Mouse (Mus musculus) bone marrow, adult 2 months (tissue): ENCODE results near the gene Scn2b. TPM values are rescaled to one million over a fixed set of nuclear protein-coding genes. Genes with fewer than 3 reads are reported as not detected.

ENCODE experiments used
- H3K27ac ChIP-seq: fragments of 200-500 bp; 2 replicates; pipeline ENCODE4 v1.5.1; 2012; ENCODE audit warnings: low read depth, mild to moderate bottlenecking, control low read depth, inconsistent platforms, low read length; ENCODE audit not compliant: control insufficient read depth, poor library complexity, insufficient read depth
- H3K4me1 ChIP-seq: fragments of 200-500 bp; 2 replicates; pipeline ENCODE4 v1.6.1; 2011; ENCODE audit warnings: low read length; ENCODE audit not compliant: control insufficient read depth, insufficient read depth
- H3K4me3 ChIP-seq: fragments of 200-500 bp; replicated peaks from 2 replicates; pipeline ENCODE3; 2011; ENCODE audit warnings: mild to moderate bottlenecking, low read depth, low read length, control low read depth; ENCODE audit not compliant: control insufficient read depth
- CTCF ChIP-seq: fragments of 200-500 bp; IDR thresholded peaks from 2 replicates; pipeline ENCODE4 v1.5.1; 2011; ENCODE audit warnings: low read length, control low read depth; ENCODE audit not compliant: control insufficient read depth, insufficient read depth
- POLR2A ChIP-seq: fragments of 200-500 bp; IDR thresholded peaks from 2 replicates; pipeline ENCODE4 v1.6.1; 2011; ENCODE audit warnings: low read depth, mild to moderate bottlenecking, control low read depth, low read length, borderline replicate concordance; ENCODE audit not compliant: control insufficient read depth
- WGBS: fragments of 180-500 bp; shearing (Covaris S2); methylation state at CpG from one replicate; pipeline ENCODE4 v1.1.7; 2018; 5-methylcytosine and 5-hydroxymethylcytosine counted together
- polyA plus RNA-seq: library from polyadenylated mRNA; stranded (reverse); fragments of >200 nt; gene quantifications from 2 replicates; pipeline ENCODE4 v1.2.4, GENCODE M21; 2011; ENCODE audit warnings: low replicate concordance; ENCODE audit not compliant: missing spikeins, insufficient read depth, insufficient read length

Gene Scn2b
- 0.37 and 0.41 TPM in 2 replicates for polyA plus RNA-seq

DNA sequence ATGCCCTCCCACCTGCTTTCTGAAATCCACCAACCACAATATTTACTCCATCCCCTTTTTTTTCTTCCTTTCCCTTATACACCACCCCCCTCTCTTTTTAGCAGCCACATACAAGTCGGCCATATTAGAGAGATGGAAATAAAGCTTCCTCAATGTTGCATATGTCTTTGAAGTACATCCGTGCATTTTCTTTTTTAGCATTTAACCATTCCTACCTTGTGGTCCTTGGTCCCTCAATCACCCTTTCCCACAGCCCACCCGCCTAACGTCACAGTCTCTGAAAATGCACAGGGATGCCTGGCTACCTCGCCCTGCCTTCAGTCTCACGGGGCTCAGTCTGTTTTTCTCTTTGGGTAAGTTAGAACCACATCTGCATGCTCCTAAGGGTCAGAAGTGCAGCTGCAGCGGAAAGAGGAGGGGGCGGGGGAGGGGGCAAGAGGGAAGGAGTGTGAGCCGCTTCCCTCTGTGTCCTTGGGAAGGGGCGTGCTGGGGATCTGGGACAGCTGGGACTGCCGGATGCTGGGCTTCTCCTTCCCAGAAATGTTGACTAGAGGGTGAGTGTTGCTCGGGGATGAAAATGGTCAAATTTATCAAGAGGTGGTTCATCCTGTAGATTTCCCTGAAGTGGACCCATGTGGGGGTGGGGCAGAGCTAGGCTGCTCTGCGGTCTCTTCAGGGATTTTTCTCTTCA is at the start of gene Scn2b:
TSS of gene Scn2b (plus strand) at position 42 of the 691 bp plus-strand sequence.
- Histone ChIP-seq H3K27ac (no peak within 1 kb of the TSS; the same call in 1 of the 2 replicates), H3K4me1 (peaks cover 1% of the 10 kb centered on the region; the same call in 1 of the 2 replicates), H3K4me3 (no peak within 1 kb of the TSS)
- TF ChIP-seq POLR2A = no peak
- TF ChIP-seq CTCF = no peak
- 7% methylated on average over 13 of the region's 13 CpGs for WGBS

DNA sequence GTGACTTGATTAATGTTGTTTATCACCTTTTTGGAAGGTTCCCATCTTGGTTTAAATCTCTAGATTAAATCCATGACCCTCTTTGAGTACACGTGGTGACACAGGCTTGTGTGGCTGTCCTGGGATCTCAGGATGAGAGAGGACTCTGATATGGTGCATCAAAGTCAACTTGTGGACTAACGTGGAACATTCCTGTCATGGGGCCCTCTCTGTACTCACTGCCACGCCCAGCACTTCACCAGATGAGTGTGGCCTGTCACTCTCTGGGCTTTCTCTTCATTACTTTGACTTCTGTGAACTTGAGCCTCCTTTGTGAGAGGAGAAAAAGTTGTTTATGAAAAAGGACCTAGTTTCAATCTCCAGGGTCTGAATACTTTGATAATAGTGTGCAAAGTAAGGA is 45.8 kb upstream of the Scn2b start:
- Histone ChIP-seq H3K27ac (no peak overlapping the region), H3K4me3 (no peak overlapping the region), H3K4me1 (no peaks in the 10 kb centered on the region; the same call in 1 of the 2 replicates)
- TF ChIP-seq CTCF (no peak), POLR2A (no peak)
- 69% methylated on average over 3 of the region's 3 CpGs for WGBS

GRCm38 (mm10) chr9:45077859-45078258 is 39.7 kb upstream of the Scn2b start:
- 35% methylated on average over 3 of the region's 3 CpGs for WGBS
- no peak overlapping the region for H3K4me3 ChIP-seq
- H3K27ac ChIP-seq = no peak overlapping the region
- H3K4me1 ChIP-seq = peaks cover 9% of the 10 kb centered on the region
- no peak for TF ChIP-seq CTCF
- TF ChIP-seq POLR2A = no peak

DNA sequence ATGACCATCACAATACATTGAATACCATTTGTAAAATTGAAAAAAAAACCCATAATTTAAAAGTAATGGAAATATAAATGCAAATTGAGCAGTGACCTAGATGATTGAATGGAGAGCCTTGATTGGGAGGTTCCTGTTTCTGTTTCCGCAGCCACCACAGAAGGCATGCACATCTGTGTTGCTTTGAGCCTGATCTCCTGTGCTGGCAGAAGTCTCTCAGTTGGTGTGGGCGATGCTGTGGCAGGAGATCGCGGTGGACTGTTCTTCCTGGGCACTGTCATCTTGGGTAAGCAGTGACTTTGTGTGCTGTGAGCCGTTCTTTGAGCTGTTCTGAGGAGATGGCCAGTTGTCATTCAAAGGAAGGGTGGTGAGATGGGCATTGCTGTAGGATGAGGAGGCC is 38.6 kb upstream of the Scn2b start, which contains the start of gene Jaml:
TSS of gene Jaml (plus strand) at position 173 of the 400 bp plus-strand sequence.
- no peak for TF ChIP-seq POLR2A
- TF ChIP-seq CTCF = no peak
- peak within 1 kb of the TSS; percentile 61 for H3K4me3 ChIP-seq
- peak within 1 kb of the TSS; percentile 64; the same call in 1 of the 2 replicates for H3K27ac ChIP-seq
- peaks cover 10% of the 10 kb centered on the region for H3K4me1 ChIP-seq
- 0% methylated on average over 5 of the region's 5 CpGs for WGBS

DNA sequence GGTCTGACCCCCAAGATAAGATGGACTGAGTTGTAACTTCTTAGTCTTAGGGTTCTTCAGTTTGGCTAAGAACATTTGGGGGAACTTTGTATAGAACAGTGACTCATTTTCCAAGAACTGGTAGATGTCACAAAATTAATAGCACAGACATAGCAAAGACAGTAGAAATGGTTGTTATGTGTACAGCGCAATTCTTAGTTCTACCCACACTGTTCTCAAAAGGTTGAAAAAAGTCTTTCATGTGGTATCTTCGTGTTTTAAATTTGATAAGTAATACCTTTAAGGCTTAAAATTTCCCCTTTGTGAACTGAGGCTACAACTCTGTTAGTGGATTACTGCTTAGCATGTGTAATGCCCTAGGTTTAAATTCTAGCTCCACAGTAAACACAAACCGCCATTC is 34.5 kb upstream of the Scn2b start:
- H3K27ac ChIP-seq = no peak overlapping the region
- H3K4me3 ChIP-seq = no peak overlapping the region
- 86% methylated on average over 3 of the region's 3 CpGs for WGBS
- peaks cover 15% of the 10 kb centered on the region for H3K4me1 ChIP-seq
- TF ChIP-seq CTCF = no peak
- no peak for TF ChIP-seq POLR2A

DNA sequence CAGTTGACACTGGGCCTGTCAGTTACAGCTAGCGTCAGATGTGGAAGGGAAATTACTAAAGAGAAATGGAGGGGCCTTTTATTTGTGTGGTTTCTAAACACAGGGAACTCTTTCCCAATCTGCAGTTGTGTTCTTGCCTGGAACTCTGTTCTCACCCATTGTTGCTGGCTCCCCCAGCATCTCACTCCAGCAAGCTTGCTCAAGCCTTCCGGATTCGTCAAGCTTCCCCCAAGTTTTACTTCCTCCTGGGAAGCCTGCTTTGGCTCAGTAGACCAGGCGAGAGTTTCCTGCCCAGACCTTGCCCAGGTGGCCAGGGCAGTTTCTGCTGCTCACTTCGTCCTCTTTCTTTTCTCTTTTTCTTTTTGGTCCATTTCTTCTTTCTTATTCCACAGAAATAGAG is 33.0 kb upstream of the Scn2b start:
- Histone ChIP-seq H3K4me3 (no peak overlapping the region), H3K27ac (peak overlapping the region; percentile 72), H3K4me1 (peaks cover 8% of the 10 kb centered on the region)
- 9% methylated on average over 5 of the region's 5 CpGs for WGBS
- TF ChIP-seq CTCF = no peak

- Histone ChIP-seq H3K4me3 (no peak overlapping the region), H3K4me1 (peaks cover 8% of the 10 kb centered on the region), H3K27ac (peak overlapping the region; percentile 73; the same call in 1 of the 2 replicates)
- TF ChIP-seq POLR2A (no peak), CTCF (no peak)
- 50% methylated on average over 12 of the region's 12 CpGs for WGBS
Measured at GRCm38 (mm10) chr9:45085741-45086690, 31.6 kb upstream of the Scn2b start.

DNA sequence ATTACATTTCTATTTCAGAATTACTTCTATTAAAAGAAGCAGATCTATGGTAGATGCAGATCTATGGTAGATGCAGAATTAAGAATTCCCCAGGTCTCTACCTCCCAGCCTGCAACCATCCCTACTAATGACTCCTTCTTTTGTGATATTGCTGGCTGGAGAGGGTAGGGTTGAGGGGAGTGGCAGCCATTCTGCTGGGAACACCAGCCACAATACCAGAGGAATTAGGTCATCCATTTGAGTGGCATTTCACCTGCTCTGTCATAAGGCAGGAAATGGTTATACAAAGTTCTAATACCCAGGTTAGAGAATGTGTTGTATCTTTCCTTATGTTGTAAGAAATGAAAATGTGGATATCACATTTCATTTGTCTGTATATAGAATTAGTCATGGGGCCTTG is 29.5 kb upstream of the Scn2b start:
- H3K4me1 ChIP-seq = peaks cover 9% of the 10 kb centered on the region
- H3K4me3 ChIP-seq = no peak overlapping the region
- H3K27ac ChIP-seq = no peak overlapping the region
- TF ChIP-seq CTCF = no peak
- TF ChIP-seq POLR2A = no peak
